Mouse (Mus musculus) lung, postnatal 0 days (tissue): ENCODE data around the gene Trim41.

Experiments
- CTCF ChIP-seq: IDR thresholded peaks from 2 replicates; pipeline ENCODE4 v1.5.1; 2016; ENCODE audit warnings: antibody characterized with exemption, mild to moderate bottlenecking
- EP300 ChIP-seq: IDR thresholded peaks from 2 replicates; pipeline ENCODE4 v1.6.1; 2016; ENCODE audit warnings: antibody characterized with exemption, mild to moderate bottlenecking, control low read depth

- TF ChIP-seq CTCF (no peak), EP300 (no peak)
These were observed 26.2 kb downstream of the Trim41 start for GRCm38 (mm10) chr11:48790946-48791345.
